Mouse (Mus musculus) kidney, postnatal 0 days (tissue): ENCODE measurements around the gene Gm19684. TPM values are rescaled to one million over a fixed set of nuclear protein-coding genes. Genes with fewer than 3 reads are reported as not detected.
"Not testable (repeated sequence)": the region's sequence is repeated elsewhere in the genome, so short reads cannot be mapped to it uniquely, and the experiment has no call there.

ENCODE experiments used
- ATAC-seq: fragments of 200-750 bp; cut with Nextera tagmentation; replicated peaks from 2 replicates; pipeline ENCODE4 v1.8.0; 2017; ENCODE audit warnings: low read depth, moderate number of reproducible peaks, moderate TSS enrichment, moderate library complexity; ENCODE audit not compliant: low FRiP score
- DNase-seq: peaks from one replicate; pipeline ENCODE4 v3.0.0-alpha.2; 2016; ENCODE audit warnings: low spot score
- H3K27ac ChIP-seq: fragments of 300-500 bp; sonication (generic); 2 replicates; pipeline ENCODE4 v1.5.1; 2014; ENCODE audit warnings: mild to moderate bottlenecking
- H3K27me3 ChIP-seq: fragments of 300-500 bp; sonication (generic); 2 replicates; pipeline ENCODE4 v1.6.1; 2014; ENCODE audit warnings: low read length, mixed read lengths; ENCODE audit not compliant: insufficient read depth
- H3K36me3 ChIP-seq: fragments of 300-500 bp; sonication (generic); 2 replicates; pipeline ENCODE4 v1.6.1; 2014; ENCODE audit warnings: low read length, mixed read lengths; ENCODE audit not compliant: insufficient read depth
- H3K4me1 ChIP-seq: fragments of 300-500 bp; sonication (generic); replicated peaks from 2 replicates; pipeline ENCODE4 v1.6.1; 2014; ENCODE audit warnings: antibody characterized with exemption, low read length, mixed read lengths; ENCODE audit not compliant: insufficient read depth
- H3K4me2 ChIP-seq: fragments of 300-500 bp; sonication (generic); 2 replicates; pipeline ENCODE4 v1.6.1; 2014; ENCODE audit warnings: mild to moderate bottlenecking, low read length, moderate library complexity, mixed read lengths
- H3K4me3 ChIP-seq: fragments of 300-500 bp; sonication (generic); replicated peaks from 2 replicates; pipeline ENCODE4 v1.5.1; 2014; ENCODE audit warnings: low read depth, low read length
- H3K9ac ChIP-seq: fragments of 300-500 bp; sonication (generic); 2 replicates; pipeline ENCODE4 v1.6.1; 2014; ENCODE audit warnings: low read depth, low read length
- H3K9me3 ChIP-seq: fragments of 300-500 bp; sonication (generic); replicated peaks from 2 replicates; pipeline ENCODE4 v1.6.1; 2016; ENCODE audit warnings: low read length, inconsistent platforms, mixed read lengths
- CTCF ChIP-seq: IDR thresholded peaks from 2 replicates; pipeline ENCODE4 v1.5.1; 2016; ENCODE audit warnings: antibody characterized with exemption, low read depth, mild to moderate bottlenecking, moderate library complexity
- WGBS: fragments of 180-500 bp; shearing (Covaris S2); extraction: QIAGEN DNeasy Blood & Tissue Kit; methylation state at CpG from one replicate; pipeline ENCODE4 v1.1.7; 2014; 5-methylcytosine and 5-hydroxymethylcytosine counted together
- polyA plus RNA-seq: library from polyadenylated mRNA; unstranded; fragments of >200 nt; fragmentation: Nextera tagmentation; extraction: Ambion mirVana; gene quantifications from 2 replicates; pipeline ENCODE4 v1.2.1, GENCODE M21; 2015

Gm19684 gene
- polyA plus RNA-seq, 1 experiment from 2014 or later = not detected

GRCm38 (mm10) chr17:36167306-36168038 is 46.0 kb downstream of the Gm19684 start:
- Histone ChIP-seq H3K27me3 (peaks cover 33% of the 10 kb centered on the region), H3K9me3 (no peaks in the 10 kb centered on the region), H3K36me3 (no peaks in the 10 kb centered on the region), H3K4me1 (peaks cover 9% of the 10 kb centered on the region; the same call in 1 of the 2 replicates), H3K9ac (no peak overlapping the region), H3K27ac (no peak overlapping the region), H3K4me2 (peak overlapping the region; percentile 70), H3K4me3 (peak overlapping the region; percentile 45)
- no peak for TF ChIP-seq CTCF
- no peak for DNase-seq
- 2% methylated on average over 50 of the region's 51 CpGs for WGBS
- ATAC-seq = no peak

- H3K36me3 ChIP-seq = no peaks in the 10 kb centered on the region
- peaks cover 9% of the 10 kb centered on the region; the same call in 1 of the 2 replicates for H3K4me1 ChIP-seq
- DNase-seq (no peak), ATAC-seq (no peak)
- H3K4me2 ChIP-seq = peak within 1 kb of the TSS; percentile 70
- no peak within 1 kb of the TSS for H3K27ac ChIP-seq
- TF ChIP-seq CTCF = no peak
- peak within 1 kb of the TSS; percentile 45 for H3K4me3 ChIP-seq
- H3K27me3 ChIP-seq = peaks cover 31% of the 10 kb centered on the region
- no peaks in the 10 kb centered on the region for H3K9me3 ChIP-seq
- 2% methylated on average over 63 of the region's 63 CpGs for WGBS
- no peak within 1 kb of the TSS for H3K9ac ChIP-seq
Observed at GRCm38 (mm10) chr17:36168039-36168652, 46.7 kb downstream of the Gm19684 start, which contains the start of gene Gm8909. Gene Gm8909 (minus strand): TSS chr17:36168537.

- not testable (repeated sequence) for DNase-seq, H3K4me2 ChIP-seq, H3K4me1 ChIP-seq, ATAC-seq, H3K9ac ChIP-seq, H3K27ac ChIP-seq, H3K4me3 ChIP-seq, H3K9me3 ChIP-seq, H3K36me3 ChIP-seq
- H3K27me3 ChIP-seq = peaks cover 29% of the 10 kb centered on the region
- WGBS = no CpG with 5 or more reads among the region's 1 CpGs
Observed at GRCm38 (mm10) chr17:36169094-36169493, 47.6 kb downstream of the Gm19684 start.

GRCm38 (mm10) chr17:36169753-36170152 is 48.3 kb downstream of the Gm19684 start:
- H3K36me3 ChIP-seq = no peaks in the 10 kb centered on the region
- no peak overlapping the region for H3K4me3 ChIP-seq
- H3K4me1 ChIP-seq = peaks cover 9% of the 10 kb centered on the region; the same call in 1 of the 2 replicates
- H3K27me3 ChIP-seq = peaks cover 23% of the 10 kb centered on the region
- H3K4me2 ChIP-seq = no peak overlapping the region
- TF ChIP-seq CTCF = no peak
- H3K9me3 ChIP-seq = no peaks in the 10 kb centered on the region
- H3K27ac ChIP-seq = no peak overlapping the region
- H3K9ac ChIP-seq = no peak overlapping the region
- ATAC-seq (no peak), DNase-seq (no peak)

GRCm38 (mm10) chr17:36170287-36170814 is 48.9 kb downstream of the Gm19684 start:
- no peak for TF ChIP-seq CTCF
- Histone ChIP-seq H3K36me3 (no peaks in the 10 kb centered on the region), H3K9ac (no peak overlapping the region), H3K9me3 (no peaks in the 10 kb centered on the region), H3K4me1 (peaks cover 9% of the 10 kb centered on the region; the same call in 1 of the 2 replicates), H3K4me3 (no peak overlapping the region), H3K4me2 (no peak overlapping the region), H3K27me3 (peaks cover 22% of the 10 kb centered on the region), H3K27ac (no peak overlapping the region)
- 51% methylated on average over 1 of the region's 1 CpGs for WGBS
- ATAC-seq (no peak), DNase-seq (no peak)

GRCm38 (mm10) chr17:36176132-36176531 is 54.7 kb downstream of the Gm19684 start:
- not testable (repeated sequence) for H3K27me3 ChIP-seq, H3K9ac ChIP-seq, H3K36me3 ChIP-seq, H3K4me2 ChIP-seq, ATAC-seq, DNase-seq, H3K4me3 ChIP-seq, H3K27ac ChIP-seq, H3K4me1 ChIP-seq, H3K9me3 ChIP-seq
- no CpG with 5 or more reads among the region's 2 CpGs for WGBS
